Mouse (Mus musculus) heart, postnatal 0 days (tissue): ENCODE data around the gene Casc1. TPM values are rescaled to one million over a fixed set of nuclear protein-coding genes. Genes with fewer than 3 reads are reported as not detected.

Source experiments
- ATAC-seq: fragments of 200-750 bp; cut with Nextera tagmentation; 2 replicates; pipeline ENCODE4 v1.8.0; 2017; ENCODE audit warnings: low read depth, moderate number of reproducible peaks, moderate library complexity; ENCODE audit not compliant: insufficient read depth
- DNase-seq: peaks from one replicate; pipeline ENCODE4 v3.0.0-alpha.2; 2016; ENCODE audit warnings: low spot score
- H3K27ac ChIP-seq: fragments of 300-500 bp; sonication (generic); 2 replicates; pipeline ENCODE4 v1.5.1; 2014; ENCODE audit warnings: low read depth, mild to moderate bottlenecking
- H3K27me3 ChIP-seq: fragments of 300-500 bp; sonication (generic); 2 replicates; pipeline ENCODE4 v1.6.1; 2014; ENCODE audit warnings: low read length, mixed read lengths; ENCODE audit not compliant: control insufficient read depth, insufficient read depth
- H3K36me3 ChIP-seq: fragments of 300-500 bp; sonication (generic); replicated peaks from 2 replicates; pipeline ENCODE4 v1.6.1; 2014; ENCODE audit warnings: low read length, mixed read lengths; ENCODE audit not compliant: control insufficient read depth, insufficient read depth
- H3K4me1 ChIP-seq: fragments of 300-500 bp; sonication (generic); 2 replicates; pipeline ENCODE4 v1.6.1; 2014; ENCODE audit warnings: antibody characterized with exemption; ENCODE audit not compliant: control insufficient read depth, insufficient read depth
- H3K4me2 ChIP-seq: fragments of 300-500 bp; sonication (generic); 2 replicates; pipeline ENCODE4 v1.6.1; 2014; ENCODE audit warnings: low read depth, mild to moderate bottlenecking, low read length, moderate library complexity
- H3K4me3 ChIP-seq: fragments of 300-500 bp; sonication (generic); 2 replicates; pipeline ENCODE4 v1.5.1; 2014; ENCODE audit warnings: low read depth, low read length
- H3K9ac ChIP-seq: fragments of 300-500 bp; sonication (generic); replicated peaks from 2 replicates; pipeline ENCODE4 v1.6.1; 2014; ENCODE audit warnings: low read depth, low read length, mixed read lengths
- H3K9me3 ChIP-seq: fragments of 300-500 bp; sonication (generic); replicated peaks from 2 replicates; pipeline ENCODE4 v1.6.1; 2016; ENCODE audit warnings: low read length; ENCODE audit not compliant: control insufficient read depth
- CTCF ChIP-seq: IDR thresholded peaks from 2 replicates; pipeline ENCODE4 v1.5.1; 2016; ENCODE audit warnings: antibody characterized with exemption, control low read depth, low read depth
- EP300 ChIP-seq: IDR thresholded peaks from 2 replicates; pipeline ENCODE4 v1.6.1; 2016; ENCODE audit warnings: antibody characterized with exemption, low read depth
- WGBS: fragments of 180-500 bp; shearing (Covaris S2); extraction: QIAGEN DNeasy Blood & Tissue Kit; methylation state at CpG from one replicate; pipeline ENCODE4 v1.1.7; 2014; 5-methylcytosine and 5-hydroxymethylcytosine counted together
- polyA plus RNA-seq: library from polyadenylated mRNA; unstranded; fragments of >200 nt; fragmentation: Nextera tagmentation; extraction: Ambion mirVana; gene quantifications from 2 replicates; pipeline ENCODE4 v1.2.1, GENCODE M21; 2015
- total RNA-seq: library from RNA; depleted of rRNA; stranded (reverse); fragments of >200 nt; gene quantifications from 2 replicates; pipeline ENCODE4 v1.2.3, GENCODE M21; 2014; ENCODE audit warnings: low replicate concordance

Casc1 gene
- total and polyA plus RNA-seq, 2 experiments from 2014 or later = 0.08 to 0.42 TPM

GRCm38 (mm10) chr6:145202432-145203125 lies 8.2 kb downstream of the Casc1 start:
- WGBS = 76% methylated on average over 13 of the region's 13 CpGs
- Histone ChIP-seq H3K9ac (no peak overlapping the region), H3K4me1 (no peaks in the 10 kb centered on the region), H3K27me3 (no peaks in the 10 kb centered on the region), H3K4me2 (no peak overlapping the region), H3K4me3 (no peak overlapping the region), H3K36me3 (no peaks in the 10 kb centered on the region), H3K9me3 (no peaks in the 10 kb centered on the region), H3K27ac (no peak overlapping the region)
- DNase-seq = no peak
- TF ChIP-seq EP300 = no peak
- TF ChIP-seq CTCF = no peak
- no peak for ATAC-seq

DNA sequence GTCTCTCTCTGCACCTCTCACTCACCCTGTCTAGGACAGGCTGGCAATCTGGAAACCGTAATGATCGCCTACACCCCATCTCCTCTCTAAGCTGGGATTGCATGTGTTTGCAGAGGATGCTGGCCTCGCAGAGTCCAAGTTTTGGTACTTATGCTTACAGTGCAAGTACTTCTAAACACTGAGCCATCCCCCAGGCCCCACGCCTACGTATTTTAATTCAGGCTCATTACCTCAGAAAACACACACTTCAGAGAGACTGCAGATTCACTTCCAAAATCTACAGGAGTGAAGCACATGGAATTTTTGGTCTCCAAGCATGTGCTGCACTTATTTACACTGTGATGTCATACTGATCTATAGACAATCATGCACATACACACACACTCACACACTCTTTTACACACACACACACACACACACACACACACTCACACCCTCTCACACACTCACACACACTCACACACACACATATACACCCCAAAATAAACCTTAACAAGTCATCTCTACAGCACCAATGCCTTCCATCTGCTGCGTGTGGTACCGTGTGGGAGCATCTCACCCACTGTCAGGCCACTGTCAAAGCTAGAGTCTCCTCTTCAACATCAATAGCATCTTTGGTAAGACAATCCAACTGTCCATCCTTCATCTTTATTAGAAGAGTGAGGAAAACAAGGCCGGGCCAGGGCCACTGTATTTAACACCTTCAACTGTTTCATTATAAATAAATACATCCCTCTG lies 12.7 kb downstream of the Casc1 start:
- Histone ChIP-seq H3K36me3 (no peaks in the 10 kb centered on the region), H3K9me3 (no peaks in the 10 kb centered on the region), H3K27ac (no peak overlapping the region), H3K9ac (no peak overlapping the region), H3K27me3 (no peaks in the 10 kb centered on the region), H3K4me2 (no peak overlapping the region), H3K4me1 (no peaks in the 10 kb centered on the region), H3K4me3 (no peak overlapping the region)
- DNase-seq (no peak), ATAC-seq (no peak)
- TF ChIP-seq CTCF = no peak
- no peak for TF ChIP-seq EP300
- WGBS = 88% methylated on average over 8 of the region's 8 CpGs

DNA sequence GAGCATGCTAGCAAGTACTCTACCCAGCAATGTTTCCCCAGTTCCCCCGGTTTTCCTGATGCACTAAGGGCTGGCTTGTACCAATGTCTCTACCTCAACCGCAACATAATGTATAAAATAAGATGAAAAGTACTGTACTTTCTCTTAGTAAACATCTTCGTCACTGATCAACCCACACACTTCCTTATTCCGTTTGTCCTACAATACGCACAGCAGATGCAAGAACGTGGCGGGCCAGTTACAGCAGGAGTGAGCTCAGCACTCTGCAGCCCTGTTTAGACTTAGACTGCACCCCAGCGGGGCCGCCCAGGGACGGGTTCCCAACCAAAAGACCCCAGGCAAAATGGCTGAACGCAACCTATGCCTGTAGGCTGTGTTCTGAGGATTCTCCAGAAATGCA lies 17.4 kb downstream of the Casc1 start:
- Histone ChIP-seq H3K9ac (no peak overlapping the region), H3K36me3 (no peaks in the 10 kb centered on the region; the same call in 1 of the 2 replicates), H3K27me3 (no peaks in the 10 kb centered on the region), H3K4me2 (no peak overlapping the region), H3K9me3 (no peaks in the 10 kb centered on the region), H3K4me3 (no peak overlapping the region), H3K4me1 (no peaks in the 10 kb centered on the region), H3K27ac (no peak overlapping the region)
- DNase-seq (no peak), ATAC-seq (no peak)
- 73% methylated on average over 11 of the region's 11 CpGs for WGBS
- TF ChIP-seq CTCF (no peak), EP300 (no peak)

DNA sequence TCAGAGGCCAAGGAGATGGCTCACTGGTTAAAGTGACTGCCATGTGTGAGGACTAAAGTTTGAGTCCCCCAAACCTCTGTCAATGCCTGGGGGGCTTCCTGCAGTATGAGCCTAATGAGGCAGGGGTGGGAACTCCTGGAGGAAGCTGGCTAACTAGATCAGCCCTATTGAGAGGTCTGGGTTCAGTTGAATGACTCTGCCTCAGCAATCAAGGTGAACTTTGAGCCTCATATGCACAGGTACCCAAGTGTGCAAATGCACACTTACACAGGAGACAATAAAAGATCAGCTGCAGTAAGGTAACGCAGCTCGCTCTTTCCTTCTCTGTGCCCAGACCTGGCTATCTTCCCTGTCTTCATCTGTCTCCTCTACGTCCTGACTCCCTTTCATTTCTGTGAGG lies 17.8 kb downstream of the Casc1 start:
- no peaks in the 10 kb centered on the region for H3K9me3 ChIP-seq
- H3K36me3 ChIP-seq = no peaks in the 10 kb centered on the region; the same call in 1 of the 2 replicates
- no peaks in the 10 kb centered on the region for H3K27me3 ChIP-seq
- no peak overlapping the region for H3K9ac ChIP-seq
- no peak overlapping the region for H3K27ac ChIP-seq
- H3K4me3 ChIP-seq = no peak overlapping the region
- WGBS = 67% methylated on average over 3 of the region's 3 CpGs
- TF ChIP-seq EP300 = no peak
- TF ChIP-seq CTCF = no peak
- H3K4me1 ChIP-seq = no peaks in the 10 kb centered on the region
- no peak for DNase-seq
- H3K4me2 ChIP-seq = no peak overlapping the region
- no peak for ATAC-seq

GRCm38 (mm10) chr6:145187093-145188088 lies 23.4 kb downstream of the Casc1 start:
- Histone ChIP-seq H3K9me3 (no peaks in the 10 kb centered on the region), H3K36me3 (no peaks in the 10 kb centered on the region; the same call in none of the 2 replicates), H3K4me2 (peak overlapping the region; percentile 55), H3K27me3 (no peaks in the 10 kb centered on the region), H3K4me3 (peak overlapping the region; percentile 26), H3K9ac (no peak overlapping the region), H3K27ac (no peak overlapping the region), H3K4me1 (peaks cover under 1% of the 10 kb centered on the region; the same call in 1 of the 2 replicates)
- TF ChIP-seq CTCF (peak; percentile 52), EP300 (no peak)
- ATAC-seq (no peak), DNase-seq (no peak)
- WGBS = 52% methylated on average over 27 of the region's 27 CpGs
